Mouse (Mus musculus) left cerebral cortex, postnatal 4 days (tissue): ENCODE results near the gene Cpb1. TPM values are rescaled to one million over a fixed set of nuclear protein-coding genes. Genes with fewer than 3 reads are reported as not detected.

Experiments
- microRNA-seq: library from miRNA; unstranded; fragments of <30 nt; microRNA quantifications from one replicate; pipeline ENCODE4 v1.2.0, GENCODE M21; 2022
- total RNA-seq, 2 experiments: library from RNA; stranded (reverse); gene quantifications; 2 replicates each; pipeline ENCODE4 v1.2.3; 2021

The Cpb1 gene
- total RNA-seq, 2 experiments from 2014 or later = 0.14 to 0.34 TPM

Small RNA genes within 50 kb of the gene (microRNA-seq; reads per million reads assigned to microRNA genes)
- gene Mir7007 = 0.90 reads per million

Other genes starting within 250 kb of the Cpb1 start
- 10 to 100 TPM; 21.6 to 23.5 TPM for gene Hps3, start 240.4 kb downstream of the Cpb1 start, total RNA-seq
- gene Hltf, start 217.9 kb downstream of the Cpb1 start, total RNA-seq = 10 to 100 TPM; 17.4 to 17.7 TPM
- gene Gyg, start 120.4 kb downstream of the Cpb1 start, total RNA-seq = 10 to 100 TPM; 52.5 to 56.4 TPM
- 10 to 100 TPM in 1 of 2 experiments, 1 to 10 TPM in 1; 6.7 to 10.6 TPM for gene Cpa3, start 33.6 kb downstream of the Cpb1 start, total RNA-seq
- under 1 TPM; 0.28 to 0.44 TPM for gene Agtr1b, start 91.4 kb upstream of the Cpb1 start, total RNA-seq